Mouse (Mus musculus): ENCODE measurements around the gene Itprid1. TPM values are rescaled to one million over a fixed set of nuclear protein-coding genes. Genes with fewer than 3 reads are reported as not detected.
A peak's percentile ranks its signal among the peaks of the same experiment; 100 is the strongest.

Gene Itprid1
- total RNA-seq, 2 experiments from 2014 or later: 1.3 to 1.5 TPM

GRCm38 (mm10) chr6:56017291-56017994, 180.7 kb downstream of the Itprid1 start, which contains the start of gene Ppp1r17:
Gene Ppp1r17 (plus strand): TSS chr6:56017497.
- no peak within 1 kb of the TSS for H3K4me3 ChIP-seq
- intact Hi-C loops (cut with DNase I): no loop called here
- H3K27ac ChIP-seq: no peak within 1 kb of the TSS
- DNase-seq (ENCODE audit: extremely low spot score in 1 of 2, low spot score in 2 of 2): no peak
- TF ChIP-seq CTCF (IDR thresholded peaks at IDR 0.05): no peak

DNA sequence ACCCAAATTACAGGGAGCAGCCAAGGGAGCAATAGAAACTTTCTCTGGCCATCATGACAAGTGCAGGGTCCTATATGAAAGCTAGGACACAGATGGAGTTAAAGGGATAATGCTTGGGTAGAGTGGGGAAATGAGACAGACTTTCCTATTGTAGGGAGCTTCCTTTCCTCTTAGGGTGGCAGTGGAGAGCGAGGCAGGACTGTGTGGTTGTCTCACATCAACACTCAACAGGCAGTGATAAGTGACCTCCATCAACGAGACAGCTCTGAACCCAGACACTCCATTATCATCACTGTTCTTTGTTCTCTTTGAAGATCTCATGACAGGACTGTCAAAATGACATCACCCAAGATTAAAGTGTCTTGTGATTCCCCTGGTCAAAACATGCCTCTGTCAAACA, 182.9 kb downstream of the Itprid1 start:
- intact Hi-C loops (cut with DNase I): no loop called here
- no peak for TF ChIP-seq CTCF (IDR thresholded peaks at IDR 0.05)

GRCm38 (mm10) chr6:56025533-56025932, 188.8 kb downstream of the Itprid1 start:
- peak; percentile 44 for TF ChIP-seq CTCF (IDR thresholded peaks at IDR 0.05)
- H3K27ac ChIP-seq: no peak overlapping the region
- H3K4me3 ChIP-seq: no peak overlapping the region
- intact Hi-C loops (cut with DNase I): no loop called here
- DNase-seq (ENCODE audit: extremely low spot score in 1 of 2, low spot score in 2 of 2): no peak

More for the DNA sequence above, 182.9 kb downstream of the Itprid1 start:
- Histone ChIP-seq H3K27ac (no peak overlapping the region), H3K4me3 (no peak overlapping the region)
- DNase-seq (ENCODE audit: extremely low spot score in 1 of 2, low spot score in 2 of 2): no peak

GRCm38 (mm10) chr6:56027318-56027717, 190.6 kb downstream of the Itprid1 start:
- no peak for DNase-seq (ENCODE audit: extremely low spot score in 1 of 2, low spot score in 2 of 2)
- TF ChIP-seq CTCF (IDR thresholded peaks at IDR 0.05): no peak
- Histone ChIP-seq H3K27ac (no peak overlapping the region), H3K4me3 (no peak overlapping the region)
- intact Hi-C loops (cut with DNase I): no loop called here

GRCm38 (mm10) chr6:56027966-56028365, 191.3 kb downstream of the Itprid1 start:
- Histone ChIP-seq H3K27ac (no peak overlapping the region), H3K4me3 (no peak overlapping the region)
- intact Hi-C loops (cut with DNase I): no loop called here
- TF ChIP-seq CTCF (IDR thresholded peaks at IDR 0.05): no peak
- DNase-seq (ENCODE audit: extremely low spot score in 1 of 2, low spot score in 2 of 2): no peak

Other genes starting within 250 kb of the Itprid1 start
- gene Neurod6, start 155.6 kb upstream of the Itprid1 start, total RNA-seq (2021): 10 to 100 TPM; 46.5 to 62.8 TPM
- gene Ppp1r17, start 180.6 kb downstream of the Itprid1 start, total RNA-seq (2021): under 1 TPM in 1 of 2 experiments, not detected in 1; 0.18 TPM